Mouse (Mus musculus) liver, adult (tissue): ENCODE measurements around the gene 4930539E08Rik.

Source experiments
- GATA4 ChIP-seq: IDR thresholded peaks from 2 replicates; pipeline ENCODE4 v1.6.1; 2014; ENCODE audit warnings: mild to moderate bottlenecking, low read length; ENCODE audit not compliant: insufficient replicate concordance

The 4930539E08Rik gene

GRCm38 (mm10) chr17:28858205-28858604 is 56.9 kb downstream of the 4930539E08Rik start, which contains the start of gene Pnpla1:
Pnpla1 (plus strand) TSS chr17:28858411.
- TF ChIP-seq GATA4 = no peak

GRCm38 (mm10) chr17:28856030-28856429 is 59.1 kb downstream of the 4930539E08Rik start:
- no peak for TF ChIP-seq GATA4

GRCm38 (mm10) chr17:28855166-28855885 is 59.8 kb downstream of the 4930539E08Rik start:
- TF ChIP-seq GATA4 = no peak

GRCm38 (mm10) chr17:28854377-28854776 is 60.7 kb downstream of the 4930539E08Rik start:
- TF ChIP-seq GATA4 = no peak

- TF ChIP-seq GATA4 = no peak
Observed at GRCm38 (mm10) chr17:28850511-28850910, 64.6 kb downstream of the 4930539E08Rik start.

GRCm38 (mm10) chr17:28846974-28847617 is 68.0 kb downstream of the 4930539E08Rik start:
- no peak for TF ChIP-seq GATA4
